Mouse (Mus musculus) ES-E14 (cell line): ENCODE results near the gene Dst. TPM values are rescaled to one million over a fixed set of nuclear protein-coding genes. Genes with fewer than 3 reads are reported as not detected.

Experiments used
- DNase-seq: peaks from one replicate; pipeline ENCODE4 v3.0.0-alpha.2; 2013; ENCODE audit warnings: low read depth, low spot score
- H3K27ac ChIP-seq: 2 replicates; pipeline ENCODE4 v1.5.1; 2012; ENCODE audit warnings: low read depth, mild to moderate bottlenecking, low read length, moderate library complexity, mixed read lengths; ENCODE audit not compliant: poor library complexity, insufficient read depth, severe bottlenecking
- H3K36me3 ChIP-seq: 2 replicates; pipeline ENCODE4 v1.6.1; 2012; ENCODE audit warnings: mild to moderate bottlenecking, low read length, moderate library complexity, mixed read lengths; ENCODE audit not compliant: control insufficient read depth, poor library complexity, insufficient read depth, severe bottlenecking
- H3K4me1 ChIP-seq, 2 experiments: fragments of 150-350 bp in 1 of 2; sonication (generic) in 1 of 2; 2 replicates each; pipeline ENCODE4 v1.6.1; 2012; ENCODE audit warnings: low read length in 2 of 2, mild to moderate bottlenecking in 1 of 2, mixed read lengths in 1 of 2; ENCODE audit not compliant: control insufficient read depth in 2 of 2, insufficient read depth in 2 of 2, poor library complexity in 1 of 2
- H3K4me3 ChIP-seq, 2 experiments: fragments of 150-350 bp in 1 of 2; sonication (generic) in 1 of 2; 2 replicates each; pipeline ENCODE4 v1.5.1; 2012; ENCODE audit warnings: low read length in 2 of 2, low read depth in 1 of 2, mild to moderate bottlenecking in 1 of 2, mixed read lengths in 1 of 2; ENCODE audit not compliant: insufficient read depth in 1 of 2, poor library complexity in 1 of 2, severe bottlenecking in 1 of 2
- H3K9ac ChIP-seq: 2 replicates; pipeline ENCODE4 v1.6.1; 2012; ENCODE audit warnings: low read depth, mild to moderate bottlenecking, low read length, mixed read lengths; ENCODE audit not compliant: poor library complexity, insufficient read depth, severe bottlenecking
- H3K9me3 ChIP-seq: fragments of 150-350 bp; sonication (generic); 2 replicates; pipeline ENCODE4 v1.6.1; 2012; ENCODE audit warnings: low read depth, mild to moderate bottlenecking, low read length; ENCODE audit not compliant: control insufficient read depth, insufficient read depth
- CHD2 ChIP-seq: IDR thresholded peaks from 2 replicates; pipeline ENCODE4 v1.6.1; 2014; ENCODE audit warnings: mild to moderate bottlenecking, low read depth, low read length, inconsistent platforms
- HCFC1 ChIP-seq: IDR thresholded peaks from 2 replicates; pipeline ENCODE4 v1.6.1; 2012; ENCODE audit warnings: low read length, inconsistent platforms, borderline replicate concordance; ENCODE audit not compliant: insufficient read depth
- MAFK ChIP-seq: IDR thresholded peaks from 2 replicates; pipeline ENCODE4 v1.6.1; 2014; ENCODE audit warnings: mild to moderate bottlenecking, low read depth, low read length, inconsistent platforms; ENCODE audit not compliant: insufficient read depth
- ZC3H11A ChIP-seq: IDR thresholded peaks from 2 replicates; pipeline ENCODE4 v1.6.1; 2012; ENCODE audit warnings: low read depth, mild to moderate bottlenecking, inconsistent platforms, low read length, borderline replicate concordance
- ZNF384 ChIP-seq: IDR thresholded peaks from 2 replicates; pipeline ENCODE4 v1.6.1; 2012; ENCODE audit warnings: low read depth, low read length, inconsistent platforms
- in situ Hi-C, 2 experiments: fragments of 600-800 bp; cut with MboI; formaldehyde crosslinking; loops; one replicate each; pipeline ENCODE4 v1.15.1; 2025; ENCODE audit warnings: low sequenced_read_pairs in 2 of 2, inconsistent platforms in 1 of 2; ENCODE audit not compliant: unreplicated experiment in 2 of 2
- total RNA-seq: library from RNA; depleted of rRNA; stranded (reverse); fragments of 300-350 nt; gene quantifications from 2 replicates; pipeline ENCODE4 v1.2.3, GENCODE M21; 2012

The Dst gene
- total RNA-seq, 1 experiment = 186 TPM

DNA sequence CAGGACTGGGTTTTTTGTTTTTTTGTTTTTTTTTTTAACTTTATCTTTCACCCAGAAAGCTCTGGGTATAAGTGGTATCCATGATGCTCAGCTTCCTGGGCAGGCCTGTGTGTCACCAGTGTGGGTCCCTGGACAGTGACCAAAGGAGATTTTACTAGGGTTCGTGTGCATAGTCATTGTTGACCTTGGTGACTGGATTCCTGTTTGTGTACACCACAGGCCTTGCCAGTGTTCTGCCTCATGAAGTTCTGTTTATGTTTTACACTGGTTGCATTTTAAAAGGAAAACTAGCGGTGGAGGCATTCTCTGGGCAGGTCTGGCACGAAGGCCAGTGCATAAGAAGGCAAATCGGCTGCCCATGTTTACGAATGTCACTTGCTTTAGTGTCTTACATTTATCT is 215.3 kb downstream of the Dst start:
- in situ Hi-C loops = no loop called here
- TF ChIP-seq ZC3H11A (no peak), ZNF384 (no peak)
- no peaks in the 10 kb centered on the region for H3K9me3 ChIP-seq
- no peak overlapping the region for H3K4me3 ChIP-seq
- H3K36me3 ChIP-seq = peaks cover 13% of the 10 kb centered on the region; the same call in 1 of the 2 replicates
- no peak overlapping the region for H3K9ac ChIP-seq
- H3K4me1 ChIP-seq = peaks cover 4% of the 10 kb centered on the region in 2 experiments; a peak in 1 of 4 replicates
- DNase-seq = no peak
- H3K27ac ChIP-seq = no peak overlapping the region

DNA sequence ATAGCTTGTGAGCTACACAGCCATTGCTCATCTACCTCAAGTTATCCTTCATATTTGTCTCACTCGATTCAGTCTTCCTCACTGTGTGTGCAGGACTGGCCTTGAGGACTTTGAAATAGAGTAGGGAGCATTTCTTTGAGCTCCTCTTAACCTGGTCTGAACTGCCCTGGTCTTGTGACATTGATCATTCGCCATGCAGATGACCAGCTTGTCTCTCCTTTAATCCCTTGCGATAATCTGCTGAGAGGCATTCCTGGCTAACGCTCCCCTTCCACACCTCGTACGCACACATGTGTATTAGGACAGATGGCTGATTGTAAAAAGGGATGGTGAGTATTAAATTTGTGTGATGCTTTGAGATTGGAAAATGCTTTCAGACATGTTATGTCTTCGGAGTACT is 216.4 kb downstream of the Dst start:
- Histone ChIP-seq H3K9me3 (no peaks in the 10 kb centered on the region), H3K4me1 (peaks cover 4% of the 10 kb centered on the region in 2 experiments; a peak in 1 of 4 replicates), H3K36me3 (peaks cover 13% of the 10 kb centered on the region; the same call in 1 of the 2 replicates), H3K27ac (no peak overlapping the region), H3K9ac (no peak overlapping the region), H3K4me3 (no peak overlapping the region)
- in situ Hi-C loops = no loop called here
- DNase-seq = no peak
- no peak for TF ChIP-seq MAFK
- TF ChIP-seq CHD2 = no peak

DNA sequence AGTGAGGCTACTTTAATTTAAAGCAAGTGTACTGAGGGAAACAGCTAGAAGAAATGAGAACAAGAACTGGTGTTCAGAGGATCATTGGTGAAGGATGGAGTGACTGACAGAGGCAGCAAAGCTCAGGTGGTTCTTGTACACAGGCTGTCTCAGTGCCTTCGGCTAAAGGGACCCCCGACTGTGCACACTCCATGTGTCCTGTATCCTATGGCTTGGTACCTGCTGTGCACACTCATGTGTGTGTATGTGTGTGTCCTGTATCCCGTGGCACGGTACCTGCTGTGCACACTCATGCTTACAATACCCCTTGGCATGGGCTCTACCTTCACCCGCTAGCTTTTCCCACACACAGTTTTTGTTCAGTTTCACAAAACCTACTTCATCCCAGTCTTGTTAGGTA is 217.1 kb downstream of the Dst start:
- peaks cover 4% of the 10 kb centered on the region in 2 experiments; a peak in 1 of 4 replicates for H3K4me1 ChIP-seq
- H3K4me3 ChIP-seq = no peak overlapping the region
- H3K36me3 ChIP-seq = peaks cover 13% of the 10 kb centered on the region; the same call in 1 of the 2 replicates
- TF ChIP-seq CHD2 = no peak
- TF ChIP-seq ZC3H11A = no peak
- no peak for TF ChIP-seq ZNF384
- no peak for TF ChIP-seq MAFK
- no peak for TF ChIP-seq HCFC1
- H3K9ac ChIP-seq = no peak overlapping the region
- H3K27ac ChIP-seq = no peak overlapping the region
- no peak for DNase-seq
- H3K9me3 ChIP-seq = no peaks in the 10 kb centered on the region
- in situ Hi-C loops = no loop called here

DNA sequence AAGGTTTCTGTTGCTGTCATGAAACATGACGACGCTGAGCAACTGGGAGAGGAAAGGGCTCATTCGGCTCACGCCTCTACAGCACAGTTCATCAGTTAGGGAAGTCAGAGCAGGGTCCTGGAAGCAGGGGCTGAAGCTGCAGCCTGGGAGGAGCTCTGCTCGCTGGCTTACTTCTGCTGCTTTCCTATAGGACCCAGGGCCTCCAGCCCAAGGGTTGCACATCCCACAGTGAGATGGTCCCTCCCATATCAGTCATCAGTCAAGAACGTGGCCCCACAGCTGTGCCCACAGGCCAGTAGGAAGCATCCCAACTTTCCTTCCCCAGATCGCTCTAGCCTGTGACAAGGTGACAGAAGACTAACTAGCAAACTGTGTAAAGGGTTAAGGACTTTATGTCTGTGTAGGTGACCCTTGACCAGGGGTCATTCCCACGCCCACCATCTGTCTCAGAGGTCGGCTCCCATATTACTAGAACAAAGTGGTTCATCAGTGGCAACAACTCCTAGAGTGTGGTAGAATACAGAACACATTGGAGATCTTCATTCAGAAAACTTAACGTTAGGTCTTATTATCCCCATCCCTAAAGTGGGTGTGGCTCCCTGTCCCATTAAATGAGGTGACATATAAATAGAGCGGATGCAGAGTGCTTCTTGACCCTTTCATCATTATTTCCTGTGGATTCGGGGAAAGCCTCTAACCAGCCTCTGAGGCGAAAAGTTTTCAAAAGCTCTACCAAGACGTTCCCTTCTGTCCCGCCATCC is 219.9 kb downstream of the Dst start:
- Histone ChIP-seq H3K4me1 (peaks cover 0 to 4% of the 10 kb centered on the region in 2 experiments; a peak in 1 of 4 replicates), H3K36me3 (peaks cover 4% of the 10 kb centered on the region; the same call in 1 of the 2 replicates), H3K4me3 (no peak overlapping the region), H3K9ac (no peak overlapping the region), H3K27ac (no peak overlapping the region), H3K9me3 (no peaks in the 10 kb centered on the region)
- in situ Hi-C loops = no loop called here
- DNase-seq = peak; percentile 51
- TF ChIP-seq CHD2 = no peak
- no peak for TF ChIP-seq HCFC1
- TF ChIP-seq MAFK = no peak
- no peak for TF ChIP-seq ZNF384
- no peak for TF ChIP-seq ZC3H11A

DNA sequence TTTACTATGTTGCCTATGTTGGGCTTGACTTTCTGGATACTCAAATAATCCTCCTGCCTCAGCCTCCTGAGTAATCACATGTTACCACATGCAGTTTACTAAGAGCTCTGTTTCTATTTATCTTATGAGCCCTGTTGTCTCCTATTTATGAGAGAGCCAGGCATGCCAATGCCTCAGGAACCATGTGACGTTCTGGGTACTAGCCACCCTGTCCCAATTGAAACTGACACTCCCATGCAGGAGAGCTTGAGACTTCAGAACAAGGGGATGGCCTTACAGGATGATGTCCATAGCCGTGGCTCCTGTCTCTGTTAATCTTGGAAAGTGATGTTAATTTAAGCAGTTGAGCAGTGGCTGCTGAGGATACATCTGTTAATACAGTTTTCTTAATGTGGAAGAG is 220.8 kb downstream of the Dst start:
- H3K9ac ChIP-seq = no peak overlapping the region
- no peak overlapping the region for H3K4me3 ChIP-seq
- peaks cover 4% of the 10 kb centered on the region; the same call in 1 of the 2 replicates for H3K36me3 ChIP-seq
- no peak overlapping the region for H3K27ac ChIP-seq
- no peak for DNase-seq
- TF ChIP-seq MAFK = no peak
- TF ChIP-seq ZC3H11A = no peak
- TF ChIP-seq HCFC1 = no peak
- no peak for TF ChIP-seq ZNF384
- no peak for TF ChIP-seq CHD2
- peaks cover 0 to 5% of the 10 kb centered on the region in 2 experiments; a peak in 1 of 4 replicates for H3K4me1 ChIP-seq
- in situ Hi-C loops = no loop called here
- H3K9me3 ChIP-seq = no peaks in the 10 kb centered on the region
